Mouse (Mus musculus): ENCODE results near the gene Tex35.

Tex35 gene

GRCm38 (mm10) chr1:157054659-157055058 is 53.8 kb downstream of the Tex35 start:
- DNase-seq (ENCODE audit: low spot score in 2 of 2) = no peak

- DNase-seq (ENCODE audit: low spot score in 2 of 2) = no peak
These were observed 58.6 kb downstream of the Tex35 start for GRCm38 (mm10) chr1:157049886-157050285.

Data from frontal cortex, postnatal 10 days (tissue).